26 mouse cellular contexts compared by ENCODE assay signal in genomic region chr14:25360726-25361125, GRCm38 (mm10).
DNase-seq lines count a peak whose midpoint lies in the region; ATAC-seq lines count a peak whose summit lies in the region.
"Had no signal": no experiment of that assay in that cellular context is flagged by ENCODE, and none has a peak within 500 bp of the region (broad histone marks: within the 10 kb centered on the region; RNA-seq: fewer than 3 reads in every experiment).

No protein-coding gene starts in this region.

- no peaks in the 10 kb centered on the region for H3K36me3 ChIP-seq in forebrain, embryonic 16.5 days (ENCODE audit: control insufficient read depth, insufficient read depth)
- H3K36me3 ChIP-seq in forebrain, embryonic 14.5 days (ENCODE audit: control insufficient read depth, insufficient read depth, low read length): no peaks in the 10 kb centered on the region
- no peaks in the 10 kb centered on the region for H3K36me3 ChIP-seq in hindbrain, embryonic 13.5 days
- no peaks in the 10 kb centered on the region for H3K36me3 ChIP-seq in hindbrain, embryonic 10.5 days
- H3K36me3 ChIP-seq in embryonic facial prominence, embryonic 14.5 days (ENCODE audit: control insufficient read depth, insufficient read depth, low read length): no peaks in the 10 kb centered on the region
- H3K36me3 ChIP-seq: heart, embryonic 13.5 days; limb, embryonic 13.5 days; liver, embryonic 13.5 days had no signal

- WGBS in forebrain, embryonic 16.5 days: 74% methylated on average over 9 of the region's 9 CpGs
- WGBS in forebrain, embryonic 14.5 days: 67% methylated on average over 9 of the region's 9 CpGs
- WGBS in hindbrain, embryonic 13.5 days: 85% methylated on average over 9 of the region's 9 CpGs
- 89% methylated on average over 9 of the region's 9 CpGs for WGBS in hindbrain, embryonic 10.5 days
- WGBS in embryonic facial prominence, embryonic 14.5 days: 61% methylated on average over 9 of the region's 9 CpGs

- no peak overlapping the region for H3K9ac ChIP-seq in forebrain, embryonic 16.5 days (replicated peaks; ENCODE audit: low read depth, low read length)
- no peak overlapping the region for H3K9ac ChIP-seq in forebrain, embryonic 14.5 days (ENCODE audit: low read length)
- no peak overlapping the region for H3K9ac ChIP-seq in hindbrain, embryonic 13.5 days
- no peak overlapping the region for H3K9ac ChIP-seq in embryonic facial prominence, embryonic 14.5 days (ENCODE audit: low read depth, low read length)
- H3K9ac ChIP-seq: heart, embryonic 13.5 days; limb, embryonic 13.5 days; liver, embryonic 13.5 days; lung, embryonic 14.5 days had no signal

- no peak overlapping the region for H3K27ac ChIP-seq in forebrain, embryonic 16.5 days (ENCODE audit: low read length)
- no peak overlapping the region for H3K27ac ChIP-seq in forebrain, embryonic 14.5 days (ENCODE audit: low read depth, low read length)
- H3K27ac ChIP-seq in hindbrain, embryonic 13.5 days: 0 out of 2 replicates have a peak overlapping the region, but pooled peaks have one; percentile 18
- H3K27ac ChIP-seq in hindbrain, embryonic 10.5 days: no peak overlapping the region
- peak overlapping the region; percentile 41; the same call in 1 of the 2 replicates for H3K27ac ChIP-seq in embryonic facial prominence, embryonic 14.5 days (replicated peaks; ENCODE audit: low read depth, low read length)
- H3K27ac ChIP-seq: heart, adult 2 months; liver, embryonic 13.5 days had no signal

- H3K27me3 ChIP-seq in forebrain, embryonic 16.5 days (replicated peaks; ENCODE audit: control insufficient read depth, insufficient read depth, low read length): no peaks in the 10 kb centered on the region
- H3K27me3 ChIP-seq in forebrain, embryonic 14.5 days (replicated peaks; ENCODE audit: control insufficient read depth, insufficient read depth, low read length): no peaks in the 10 kb centered on the region
- H3K27me3 ChIP-seq in hindbrain, embryonic 13.5 days: no peaks in the 10 kb centered on the region
- no peaks in the 10 kb centered on the region for H3K27me3 ChIP-seq in hindbrain, embryonic 10.5 days (ENCODE audit: insufficient read depth, poor library complexity, severe bottlenecking)
- H3K27me3 ChIP-seq in embryonic facial prominence, embryonic 14.5 days (replicated peaks; ENCODE audit: control insufficient read depth, insufficient read depth, low read length): no peaks in the 10 kb centered on the region
- H3K27me3 ChIP-seq: heart, embryonic 13.5 days; limb, embryonic 13.5 days; Patski had no signal

- no peaks in the 10 kb centered on the region for H3K9me3 ChIP-seq in forebrain, embryonic 16.5 days (ENCODE audit: control insufficient read depth, low read length)
- no peaks in the 10 kb centered on the region for H3K9me3 ChIP-seq in forebrain, embryonic 14.5 days (replicated peaks; ENCODE audit: control insufficient read depth, low read length)
- no peaks in the 10 kb centered on the region for H3K9me3 ChIP-seq in hindbrain, embryonic 13.5 days
- H3K9me3 ChIP-seq in hindbrain, embryonic 10.5 days: no peaks in the 10 kb centered on the region
- no peaks in the 10 kb centered on the region for H3K9me3 ChIP-seq in embryonic facial prominence, embryonic 14.5 days (ENCODE audit: control insufficient read depth, low read length)
- H3K9me3 ChIP-seq: heart, embryonic 13.5 days; limb, embryonic 13.5 days; liver, embryonic 13.5 days; megakaryocyte, embryonic 14.5 days had no signal

- ATAC-seq in forebrain, embryonic 16.5 days: peak; percentile 54; the same call in 1 of the 2 replicates
- ATAC-seq in forebrain, embryonic 14.5 days: no peak
- ATAC-seq in hindbrain, embryonic 13.5 days (ENCODE audit: low FRiP score): no peak
- peak; percentile 27; the same call in 1 of the 2 replicates for ATAC-seq in embryonic facial prominence, embryonic 14.5 days (ENCODE audit: low read depth)
- ATAC-seq: hindbrain, embryonic 16.5 days; intestine, embryonic 16.5 days; Patski had no signal

- H3K4me3 ChIP-seq in forebrain, embryonic 16.5 days (replicated peaks; ENCODE audit: low read length): no peak overlapping the region
- no peak overlapping the region for H3K4me3 ChIP-seq in forebrain, embryonic 14.5 days (ENCODE audit: low read depth, low read length)
- H3K4me3 ChIP-seq in hindbrain, embryonic 13.5 days: no peak overlapping the region
- no peak overlapping the region for H3K4me3 ChIP-seq in hindbrain, embryonic 10.5 days
- H3K4me3 ChIP-seq in embryonic facial prominence, embryonic 14.5 days (ENCODE audit: low read depth, low read length): no peak overlapping the region
- H3K4me3 ChIP-seq: heart, adult 2 months; heart, embryonic 13.5 days; limb, embryonic 13.5 days; liver, embryonic 13.5 days; megakaryocyte, embryonic 14.5 days had no signal

- H3K4me1 ChIP-seq in forebrain, embryonic 16.5 days (replicated peaks; ENCODE audit: control insufficient read depth, insufficient read depth, low read length): peaks cover 9% of the 10 kb centered on the region
- peaks cover 9% of the 10 kb centered on the region for H3K4me1 ChIP-seq in forebrain, embryonic 14.5 days (ENCODE audit: control insufficient read depth, insufficient read depth, low read length)
- H3K4me1 ChIP-seq in hindbrain, embryonic 13.5 days (replicated peaks): peaks cover 16% of the 10 kb centered on the region
- peaks cover 8% of the 10 kb centered on the region; the same call in 1 of the 2 replicates for H3K4me1 ChIP-seq in hindbrain, embryonic 10.5 days (replicated peaks)
- peaks cover 18% of the 10 kb centered on the region for H3K4me1 ChIP-seq in embryonic facial prominence, embryonic 14.5 days (ENCODE audit: control insufficient read depth, insufficient read depth, low read length)
- H3K4me1 ChIP-seq: liver, embryonic 13.5 days had no signal

- no peak overlapping the region for H3K4me2 ChIP-seq in forebrain, embryonic 16.5 days (ENCODE audit: low read length)
- no peak overlapping the region for H3K4me2 ChIP-seq in forebrain, embryonic 14.5 days (ENCODE audit: low read length)
- no peak overlapping the region for H3K4me2 ChIP-seq in hindbrain, embryonic 13.5 days
- H3K4me2 ChIP-seq in embryonic facial prominence, embryonic 14.5 days (ENCODE audit: low read depth, low read length): no peak overlapping the region
- H3K4me2 ChIP-seq: heart, embryonic 13.5 days; limb, embryonic 13.5 days; liver, embryonic 13.5 days; lung, embryonic 14.5 days had no signal

- DNase-seq in forebrain, embryonic 14.5 days (ENCODE audit: low spot score): no peak
- DNase-seq in hindbrain, embryonic 10.5 days (ENCODE audit: low spot score): no peak
- peak; percentile 55 for DNase-seq in 3T3-L1 (ENCODE audit: low read depth, low spot score)
- peak; percentile 63 for DNase-seq in embryonic facial prominence, embryonic 14.5 days (ENCODE audit: low spot score)
- no peak for DNase-seq in kidney, postnatal 36 days
- no peak for DNase-seq in neural tube, embryonic 10.5 days (ENCODE audit: extremely low spot score, low spot score)
- DNase-seq: adrenal gland, postnatal 36 days; cerebellum, adult 11-12 months; cerebellum, postnatal 14 days; gastrocnemius, postnatal 25 days; heart, postnatal 4 days; kidney, postnatal 4 days; liver, embryonic 13.5 days; lung, embryonic 14.5 days; right cerebral cortex, postnatal 14 days; spleen, adult 18-20 months; thymus, postnatal 25 days had no signal

Comparison
In these comparisons a context has a peak if more than half of its experiments do, and no peak if none do; other contexts are left out.
1. ATAC-seq: peak in forebrain, embryonic 16.5 days (single experiment) and embryonic facial prominence, embryonic 14.5 days (single experiment); none in forebrain, embryonic 14.5 days (single experiment) and hindbrain, embryonic 13.5 days (single experiment).
2. H3K27ac ChIP-seq: peak in hindbrain, embryonic 13.5 days (single experiment) and embryonic facial prominence, embryonic 14.5 days (single experiment); none in forebrain, embryonic 16.5 days (single experiment), forebrain, embryonic 14.5 days (single experiment) and hindbrain, embryonic 10.5 days (single experiment).
3. DNase-seq: peak in 3T3-L1 (single experiment) and embryonic facial prominence, embryonic 14.5 days (single experiment); none in forebrain, embryonic 14.5 days (single experiment), hindbrain, embryonic 10.5 days (single experiment), kidney, postnatal 36 days (0 of 2) and neural tube, embryonic 10.5 days (single experiment).